47 mouse cellular contexts compared by ENCODE assay signal in the genomic region with DNA sequence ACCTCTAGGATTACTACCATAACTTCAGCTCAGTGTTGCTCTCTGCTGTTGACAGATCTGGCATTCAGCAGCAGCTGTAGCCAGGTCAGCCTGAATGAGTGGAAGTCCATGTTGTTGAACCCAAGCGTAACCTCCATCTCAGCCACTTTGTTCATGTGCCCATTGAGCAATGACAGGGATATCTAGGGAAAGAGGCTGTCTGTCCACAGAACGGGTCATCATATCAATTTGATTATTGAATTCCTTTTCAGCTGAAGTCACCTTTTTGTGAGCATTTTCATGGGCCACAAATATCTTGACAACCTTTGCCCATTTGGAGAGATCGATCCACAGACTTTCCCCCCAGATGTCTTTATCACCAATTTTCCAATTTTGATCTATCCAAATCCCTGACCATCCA. TPM values are rescaled to one million over a fixed set of nuclear protein-coding genes. Genes with fewer than 3 reads are reported as not detected.
"Had no signal": no experiment of that assay in that cellular context is flagged by ENCODE, and none has a peak within 500 bp of the region (broad histone marks: within the 10 kb centered on the region; RNA-seq: fewer than 3 reads in every experiment).

No protein-coding gene starts in this region.

- H3K9me3 ChIP-seq: limb, embryonic 10.5 days; limb, embryonic 15.5 days; lung, embryonic 15.5 days had no signal

- DNase-seq: left cerebral cortex, postnatal 4 days; liver; liver, embryonic 13.5 days; lung, adult 18-20 months; lung, adult 2 months; lung, embryonic 14.5 days; lung, postnatal 10 days; lung, postnatal 14 days; lung, postnatal 36 days; lung, postnatal 4 days; midbrain, embryonic 14.5 days had no signal

- H3K27ac ChIP-seq: left cerebral cortex, adult 2 months; limb, embryonic 10.5 days; limb, embryonic 12.5 days; limb, embryonic 13.5 days; limb, embryonic 15.5 days; liver, embryonic 12.5 days; liver, embryonic 13.5 days; liver, embryonic 14.5 days; liver, embryonic 15.5 days; lung, embryonic 15.5 days; macrophage; midbrain, embryonic 10.5 days; midbrain, embryonic 12.5 days; midbrain, embryonic 13.5 days; midbrain, embryonic 15.5 days; neural tube, embryonic 12.5 days had no signal

- H3K9ac ChIP-seq: limb, embryonic 12.5 days; limb, embryonic 13.5 days; limb, embryonic 15.5 days; liver, embryonic 12.5 days; liver, embryonic 13.5 days; liver, embryonic 14.5 days; liver, embryonic 15.5 days; lung, embryonic 14.5 days; lung, embryonic 15.5 days; midbrain, embryonic 12.5 days; midbrain, embryonic 13.5 days; midbrain, embryonic 15.5 days; neural tube, embryonic 12.5 days had no signal

- H3K36me3 ChIP-seq: limb, embryonic 10.5 days; limb, embryonic 12.5 days; limb, embryonic 13.5 days; limb, embryonic 15.5 days; liver, embryonic 12.5 days; liver, embryonic 13.5 days; liver, embryonic 15.5 days; lung, embryonic 15.5 days; midbrain, embryonic 10.5 days; midbrain, embryonic 12.5 days; midbrain, embryonic 13.5 days; midbrain, embryonic 15.5 days; neural tube, embryonic 12.5 days had no signal

- H3K27me3 ChIP-seq: limb, embryonic 12.5 days; limb, embryonic 13.5 days; limb, embryonic 15.5 days; liver, embryonic 12.5 days; liver, embryonic 13.5 days; liver, embryonic 15.5 days; lung, embryonic 15.5 days; megakaryocyte, embryonic 14.5 days; midbrain, embryonic 12.5 days; midbrain, embryonic 13.5 days; midbrain, embryonic 15.5 days; neural tube, embryonic 12.5 days had no signal

- H3K4me3 ChIP-seq: left cerebral cortex, adult 2 months; limb, embryonic 10.5 days; limb, embryonic 12.5 days; limb, embryonic 13.5 days; limb, embryonic 15.5 days; liver, embryonic 12.5 days; liver, embryonic 13.5 days; liver, embryonic 15.5 days; lung, embryonic 15.5 days; megakaryocyte, embryonic 14.5 days; midbrain, embryonic 10.5 days; midbrain, embryonic 12.5 days; midbrain, embryonic 13.5 days; midbrain, embryonic 15.5 days; myocyte; neural tube, embryonic 12.5 days had no signal

- ATAC-seq: liver, embryonic 12.5 days; lung, postnatal 0 days; midbrain, embryonic 13.5 days; midbrain, embryonic 15.5 days; midbrain, embryonic 16.5 days had no signal

- H3K4me2 ChIP-seq: limb, embryonic 12.5 days; limb, embryonic 13.5 days; limb, embryonic 15.5 days; liver, embryonic 11.5 days; liver, embryonic 12.5 days; liver, embryonic 13.5 days; liver, embryonic 15.5 days; lung, embryonic 14.5 days; lung, embryonic 15.5 days; midbrain, embryonic 11.5 days; midbrain, embryonic 12.5 days; midbrain, embryonic 13.5 days; midbrain, embryonic 15.5 days; neural tube, embryonic 12.5 days had no signal

- H3K4me1 ChIP-seq: limb, embryonic 10.5 days; limb, embryonic 12.5 days; limb, embryonic 13.5 days; limb, embryonic 15.5 days; liver, embryonic 12.5 days; liver, embryonic 13.5 days; liver, embryonic 15.5 days; lung, embryonic 15.5 days; megakaryocyte, embryonic 14.5 days; midbrain, embryonic 10.5 days; midbrain, embryonic 12.5 days; midbrain, embryonic 13.5 days; midbrain, embryonic 15.5 days; neural tube, embryonic 12.5 days had no signal

RNA-seq across cellular contexts. Expression of gene Ly6f, which starts 51.9 kb away (rescaled TPM):
- total RNA-seq: left cerebral cortex, adult 2 months; left cerebral cortex, adult 8-10 months; left cerebral cortex, postnatal 10 days; left cerebral cortex, postnatal 14 days; left cerebral cortex, postnatal 25 days; left cerebral cortex, postnatal 36 days; left cerebral cortex, postnatal 4 days; megakaryocyte progenitor cell, adult 5-6 weeks; megakaryocyte, adult 5-6 weeks; megakaryocyte-erythroid progenitor cell, adult 5-6 weeks; midbrain, postnatal 0 days; monocyte, adult 5-6 weeks had no signal
- polyA plus RNA-seq: limb, embryonic 11.5 days; limb, embryonic 12.5 days; limb, embryonic 13.5 days; limb, embryonic 14.5 days; limb, embryonic 15.5 days; liver, embryonic 11.5 days; liver, embryonic 13.5 days; liver, embryonic 14.5 days; liver, embryonic 15.5 days; liver, embryonic 16.5 days; lung, adult 2 months; lung, embryonic 14.5 days; lung, embryonic 15.5 days; lung, embryonic 16.5 days; lung, postnatal 0 days; macrophage; midbrain, embryonic 10.5 days; midbrain, embryonic 11.5 days; midbrain, embryonic 12.5 days; midbrain, embryonic 13.5 days; midbrain, embryonic 14.5 days; midbrain, embryonic 15.5 days; midbrain, embryonic 16.5 days; midbrain, postnatal 0 days; neural tube, embryonic 11.5 days; neural tube, embryonic 12.5 days had no signal
